Mouse (Mus musculus) lung, embryonic 16.5 days (tissue): Measurements from ENCODE around the gene Pcsk2. TPM values are rescaled to one million over a fixed set of nuclear protein-coding genes. Genes with fewer than 3 reads are reported as not detected.
A peak's percentile ranks its signal among the peaks of the same experiment; 100 is the strongest.

Experiments used
- ATAC-seq: fragments of 200-750 bp; cut with Nextera tagmentation; 2 replicates; pipeline ENCODE4 v1.8.0; 2017; ENCODE audit warnings: low read depth, mild to moderate bottlenecking, moderate library complexity
- H3K27ac ChIP-seq: fragments of 300-500 bp; sonication (generic); 2 replicates; pipeline ENCODE4 v1.5.1; 2014; ENCODE audit warnings: mild to moderate bottlenecking, control low read depth, low read length
- H3K27me3 ChIP-seq: fragments of 300-500 bp; sonication (generic); 2 replicates; pipeline ENCODE4 v1.6.1; 2014; ENCODE audit warnings: low read depth, low read length, mixed read lengths; ENCODE audit not compliant: control insufficient read depth, insufficient read depth
- H3K36me3 ChIP-seq: fragments of 300-500 bp; sonication (generic); 2 replicates; pipeline ENCODE4 v1.6.1; 2014; ENCODE audit warnings: low read length; ENCODE audit not compliant: control insufficient read depth, insufficient read depth
- H3K4me1 ChIP-seq: fragments of 300-500 bp; sonication (generic); replicated peaks from 2 replicates; pipeline ENCODE4 v1.6.1; 2014; ENCODE audit warnings: low read length, mixed read lengths; ENCODE audit not compliant: control insufficient read depth, insufficient read depth
- H3K4me2 ChIP-seq: fragments of 300-500 bp; sonication (generic); 2 replicates; pipeline ENCODE4 v1.6.1; 2014; ENCODE audit warnings: low read depth, low read length, control low read depth
- H3K4me3 ChIP-seq: fragments of 300-500 bp; sonication (generic); 2 replicates; pipeline ENCODE4 v1.5.1; 2014; ENCODE audit warnings: mild to moderate bottlenecking, low read length, control low read depth
- H3K9ac ChIP-seq: fragments of 300-500 bp; sonication (generic); 2 replicates; pipeline ENCODE4 v1.6.1; 2014; ENCODE audit warnings: low read length, control low read depth
- H3K9me3 ChIP-seq: fragments of 300-500 bp; sonication (generic); 2 replicates; pipeline ENCODE4 v1.6.1; 2016; ENCODE audit warnings: low read length; ENCODE audit not compliant: control insufficient read depth
- WGBS: fragments of 180-500 bp; shearing (Covaris S2); extraction: QIAGEN DNeasy Blood & Tissue Kit; methylation state at CpG from one replicate; pipeline ENCODE4 v1.1.7; 2014; 5-methylcytosine and 5-hydroxymethylcytosine counted together
- polyA plus RNA-seq: library from polyadenylated mRNA; unstranded; fragments of >200 nt; fragmentation: Nextera tagmentation; extraction: Ambion mirVana; gene quantifications from 2 replicates; pipeline ENCODE4 v1.2.1, GENCODE M21; 2015

Gene Pcsk2
- polyA plus RNA-seq, 1 experiment from 2014 or later: 0.08 TPM

DNA sequence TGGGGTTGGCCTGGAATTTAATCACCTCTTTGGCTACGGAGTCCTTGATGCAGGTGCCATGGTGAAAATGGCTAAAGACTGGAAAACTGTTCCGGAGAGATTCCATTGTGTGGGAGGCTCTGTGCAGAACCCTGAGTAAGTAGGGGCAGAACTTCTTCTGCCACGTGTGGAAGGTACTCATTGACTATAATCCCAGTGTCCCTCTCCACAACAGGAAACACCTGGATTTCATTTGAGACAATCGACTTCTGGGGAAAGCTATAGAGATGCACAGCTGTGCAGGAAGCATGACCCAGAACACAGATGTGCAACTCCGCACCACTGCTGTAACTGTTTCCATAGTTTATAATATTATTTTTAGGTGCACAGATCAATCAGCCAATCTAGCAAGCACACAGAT, 255.1 kb downstream of the Pcsk2 start:
- Histone ChIP-seq H3K4me3 (no peak overlapping the region), H3K4me2 (no peak overlapping the region), H3K9ac (no peak overlapping the region), H3K4me1 (no peaks in the 10 kb centered on the region; the same call in 1 of the 2 replicates), H3K27ac (no peak overlapping the region), H3K9me3 (no peaks in the 10 kb centered on the region), H3K36me3 (no peaks in the 10 kb centered on the region), H3K27me3 (no peaks in the 10 kb centered on the region)
- WGBS: 65% methylated on average over 5 of the region's 5 CpGs
- no peak for ATAC-seq

DNA sequence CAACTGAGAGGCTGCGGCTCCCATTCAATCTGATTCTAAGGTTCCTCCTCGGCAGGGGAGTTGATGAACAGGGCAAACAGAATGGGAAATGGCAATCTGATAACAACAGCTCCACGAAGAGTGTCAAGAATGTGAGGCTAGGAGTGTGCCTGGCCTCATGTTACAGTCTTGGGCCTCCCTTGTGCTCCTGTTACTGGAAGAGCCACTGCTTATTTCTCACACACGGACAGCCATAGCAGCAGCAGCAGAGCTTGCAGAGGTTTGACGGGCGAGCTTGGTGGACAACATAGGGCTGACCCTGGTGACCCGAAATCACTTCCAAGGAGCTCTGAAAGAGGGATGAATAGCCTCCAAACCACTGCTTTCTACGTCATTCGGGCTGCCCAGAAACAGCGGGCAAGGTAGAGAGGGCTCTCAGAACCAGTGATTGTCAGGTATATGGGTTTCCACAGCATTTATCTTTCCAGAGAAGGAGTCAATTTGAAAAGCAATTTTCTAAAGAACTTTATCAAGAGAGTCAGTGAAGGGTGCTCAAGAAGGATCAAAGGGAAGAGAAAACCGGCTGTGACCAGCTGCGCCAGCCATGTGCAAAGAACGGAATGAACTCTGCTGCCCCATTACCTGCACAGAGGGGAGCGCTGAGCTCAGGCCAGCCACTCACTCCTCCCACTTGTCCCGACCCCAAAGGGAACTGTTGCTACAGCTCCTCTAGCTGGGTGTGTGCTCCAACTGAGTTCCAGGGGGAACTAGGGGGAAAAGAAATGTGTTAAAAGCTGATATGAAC, 260.4 kb downstream of the Pcsk2 start:
- Histone ChIP-seq H3K4me3 (no peak overlapping the region), H3K9me3 (no peaks in the 10 kb centered on the region), H3K27ac (peak overlapping the region; percentile 79), H3K9ac (no peak overlapping the region), H3K36me3 (no peaks in the 10 kb centered on the region), H3K27me3 (no peaks in the 10 kb centered on the region), H3K4me1 (no peaks in the 10 kb centered on the region; the same call in none of the 2 replicates), H3K4me2 (peak overlapping the region; percentile 15)
- peak; percentile 93 for ATAC-seq
- 42% methylated on average over 15 of the region's 15 CpGs for WGBS

GRCm38 (mm10) chr2:143806924-143807664, 261.1 kb downstream of the Pcsk2 start:
- peak overlapping the region; percentile 15 for H3K4me2 ChIP-seq
- no peaks in the 10 kb centered on the region; the same call in none of the 2 replicates for H3K4me1 ChIP-seq
- H3K36me3 ChIP-seq: no peaks in the 10 kb centered on the region
- peak; percentile 79 for ATAC-seq
- peak overlapping the region; percentile 79 for H3K27ac ChIP-seq
- no peaks in the 10 kb centered on the region for H3K9me3 ChIP-seq
- no peak overlapping the region for H3K4me3 ChIP-seq
- H3K9ac ChIP-seq: no peak overlapping the region
- H3K27me3 ChIP-seq: no peaks in the 10 kb centered on the region
- 53% methylated on average over 9 of the region's 9 CpGs for WGBS

GRCm38 (mm10) chr2:143808789-143809188, 262.8 kb downstream of the Pcsk2 start:
- no peak for ATAC-seq
- no peak overlapping the region for H3K4me3 ChIP-seq
- H3K27ac ChIP-seq: no peak overlapping the region
- H3K9ac ChIP-seq: no peak overlapping the region
- 41% methylated on average over 5 of the region's 5 CpGs for WGBS
- H3K4me1 ChIP-seq: no peaks in the 10 kb centered on the region; the same call in none of the 2 replicates
- H3K27me3 ChIP-seq: no peaks in the 10 kb centered on the region
- H3K4me2 ChIP-seq: no peak overlapping the region
- no peaks in the 10 kb centered on the region for H3K36me3 ChIP-seq
- no peaks in the 10 kb centered on the region for H3K9me3 ChIP-seq

DNA sequence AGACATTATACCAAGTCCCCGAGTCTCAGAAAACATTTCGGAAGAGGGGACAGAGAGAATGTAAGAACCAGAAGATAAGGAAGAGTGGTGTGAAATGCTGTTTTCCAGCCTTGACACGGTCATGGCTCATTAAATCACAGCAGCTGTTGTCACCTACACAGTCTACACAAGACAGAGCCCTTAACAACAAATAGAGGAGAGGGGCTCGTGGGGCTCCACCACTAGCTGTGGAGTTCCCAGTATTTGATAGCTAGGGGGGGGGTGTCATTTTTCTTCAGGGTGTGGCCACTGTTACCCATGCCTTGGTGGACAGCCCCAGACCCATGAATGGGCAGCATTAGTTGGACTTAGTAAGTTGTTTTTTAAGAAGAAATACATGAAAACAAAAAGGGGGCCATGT, 266.3 kb downstream of the Pcsk2 start:
- H3K9me3 ChIP-seq: no peaks in the 10 kb centered on the region

GRCm38 (mm10) chr2:143813461-143813860, 267.5 kb downstream of the Pcsk2 start:
- WGBS: 81% methylated on average over 11 of the region's 11 CpGs
- Histone ChIP-seq H3K9ac (no peak overlapping the region), H3K27me3 (no peaks in the 10 kb centered on the region), H3K4me1 (no peaks in the 10 kb centered on the region; the same call in 1 of the 2 replicates), H3K4me3 (no peak overlapping the region), H3K9me3 (no peaks in the 10 kb centered on the region), H3K27ac (no peak overlapping the region), H3K4me2 (no peak overlapping the region), H3K36me3 (no peaks in the 10 kb centered on the region)
- ATAC-seq: no peak

More for the DNA sequence above, 266.3 kb downstream of the Pcsk2 start:
- no peak overlapping the region for H3K27ac ChIP-seq
- no peaks in the 10 kb centered on the region for H3K27me3 ChIP-seq
- H3K9ac ChIP-seq: no peak overlapping the region
- ATAC-seq: no peak
- no peaks in the 10 kb centered on the region; the same call in 1 of the 2 replicates for H3K4me1 ChIP-seq
- H3K36me3 ChIP-seq: no peaks in the 10 kb centered on the region
- no peak overlapping the region for H3K4me3 ChIP-seq
- 64% methylated on average over 4 of the region's 4 CpGs for WGBS
- no peak overlapping the region for H3K4me2 ChIP-seq

DNA sequence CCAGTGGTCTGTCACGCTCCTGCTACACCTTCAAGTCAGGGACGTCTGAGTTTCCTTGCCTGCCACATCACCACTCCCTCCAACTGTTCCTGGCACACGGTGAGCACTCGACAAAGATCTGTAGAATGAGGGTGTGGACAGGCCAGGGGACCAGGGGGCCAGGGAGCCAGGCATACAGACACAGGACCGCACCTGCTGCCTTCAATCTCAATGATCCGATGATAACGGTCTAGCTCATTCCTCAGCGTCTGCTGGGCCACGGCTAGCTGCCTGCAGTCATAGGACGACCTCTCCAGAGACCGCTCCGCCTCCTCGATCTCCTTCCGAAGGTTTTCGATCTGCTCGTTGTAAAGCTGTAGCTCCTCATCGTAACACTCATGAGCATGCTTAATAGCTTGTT, 285.7 kb downstream of the Pcsk2 start:
- Histone ChIP-seq H3K9me3 (no peaks in the 10 kb centered on the region), H3K4me3 (no peak overlapping the region), H3K4me2 (no peak overlapping the region), H3K27ac (no peak overlapping the region), H3K36me3 (no peaks in the 10 kb centered on the region), H3K4me1 (peaks cover 6% of the 10 kb centered on the region; the same call in 1 of the 2 replicates), H3K27me3 (no peaks in the 10 kb centered on the region), H3K9ac (no peak overlapping the region)
- ATAC-seq: no peak
- WGBS: 63% methylated on average over 17 of the region's 17 CpGs

GRCm38 (mm10) chr2:143832721-143833120, 286.8 kb downstream of the Pcsk2 start:
- Histone ChIP-seq H3K4me1 (peaks cover 9% of the 10 kb centered on the region), H3K27ac (no peak overlapping the region), H3K27me3 (no peaks in the 10 kb centered on the region), H3K9me3 (no peaks in the 10 kb centered on the region), H3K4me2 (no peak overlapping the region), H3K9ac (no peak overlapping the region), H3K36me3 (no peaks in the 10 kb centered on the region), H3K4me3 (no peak overlapping the region)
- ATAC-seq: no peak
- 72% methylated on average over 5 of the region's 5 CpGs for WGBS

GRCm38 (mm10) chr2:143834082-143834481, 288.1 kb downstream of the Pcsk2 start:
- H3K9ac ChIP-seq: no peak overlapping the region

More at GRCm38 (mm10) chr2:143834082-143834481, 288.1 kb downstream of the Pcsk2 start:
- ATAC-seq: no peak
- H3K4me2 ChIP-seq: no peak overlapping the region
- peaks cover 15% of the 10 kb centered on the region for H3K4me1 ChIP-seq
- 33% methylated on average over 6 of the region's 6 CpGs for WGBS
- H3K27me3 ChIP-seq: no peaks in the 10 kb centered on the region
- H3K36me3 ChIP-seq: no peaks in the 10 kb centered on the region
- peak overlapping the region; percentile 40; the same call in 1 of the 2 replicates for H3K27ac ChIP-seq
- no peak overlapping the region for H3K4me3 ChIP-seq
- H3K9me3 ChIP-seq: no peaks in the 10 kb centered on the region
